Mouse (Mus musculus): Measurements from ENCODE around the gene Gm20388. TPM values are rescaled to one million over a fixed set of nuclear protein-coding genes. Genes with fewer than 3 reads are reported as not detected.

Gene Gm20388
- total RNA-seq, 1 experiment: 27.0 TPM

DNA sequence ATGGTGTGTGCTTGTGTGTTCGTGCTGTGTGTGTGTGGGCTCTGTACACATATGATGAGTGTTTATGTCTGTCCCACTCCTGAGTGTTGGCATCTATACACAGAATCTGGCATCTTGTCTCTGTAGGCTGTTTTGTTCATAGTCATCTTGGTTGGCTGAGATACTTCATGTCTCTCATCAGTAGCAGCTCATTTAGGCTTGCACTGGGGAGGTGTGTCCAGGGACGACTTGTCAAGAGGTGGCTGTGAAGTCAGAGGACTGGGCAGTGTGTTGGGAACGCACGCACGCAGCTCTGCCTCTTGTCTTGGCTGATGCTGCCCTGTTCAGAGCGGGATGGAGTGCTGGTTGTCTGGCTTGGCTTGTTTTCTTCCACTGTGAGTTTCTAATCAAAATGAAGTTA lies 4359.9 kb downstream of the Gm20388 start:
- H3K4me1 ChIP-seq (ENCODE audit: control insufficient read depth in 2 of 2, insufficient read depth in 2 of 2, low read length in 2 of 2, poor library complexity in 1 of 2): peaks cover 9 to 26% of the 10 kb centered on the region in 2 experiments; a peak in 3 of 4 replicates
- in situ Hi-C loops (cut with MboI; ENCODE audit: low sequenced_read_pairs in 2 of 2, unreplicated experiment in 2 of 2): no loop called here
- peaks cover under 1% of the 10 kb centered on the region; the same call in 1 of the 2 replicates for H3K36me3 ChIP-seq (ENCODE audit: control insufficient read depth, insufficient read depth, low read length, poor library complexity, severe bottlenecking)
- no peak overlapping the region for H3K9ac ChIP-seq (ENCODE audit: insufficient read depth, low read depth, low read length, poor library complexity, severe bottlenecking)
- TF ChIP-seq ZNF384 (IDR thresholded peaks at IDR 0.05; ENCODE audit: low read depth, low read length) (no peak), ZC3H11A (IDR thresholded peaks at IDR 0.05; ENCODE audit: borderline replicate concordance, low read depth, low read length) (no peak)
- H3K4me3 ChIP-seq (ENCODE audit: insufficient read depth in 1 of 2, low read depth in 1 of 2, low read length in 2 of 2, poor library complexity in 1 of 2, severe bottlenecking in 1 of 2): no peak overlapping the region
- H3K27ac ChIP-seq (ENCODE audit: insufficient read depth, low read depth, low read length, poor library complexity, severe bottlenecking): no peak overlapping the region
- H3K9me3 ChIP-seq (ENCODE audit: control insufficient read depth, insufficient read depth, low read depth, low read length): no peaks in the 10 kb centered on the region
- DNase-seq (ENCODE audit: low read depth, low spot score): no peak

DNA sequence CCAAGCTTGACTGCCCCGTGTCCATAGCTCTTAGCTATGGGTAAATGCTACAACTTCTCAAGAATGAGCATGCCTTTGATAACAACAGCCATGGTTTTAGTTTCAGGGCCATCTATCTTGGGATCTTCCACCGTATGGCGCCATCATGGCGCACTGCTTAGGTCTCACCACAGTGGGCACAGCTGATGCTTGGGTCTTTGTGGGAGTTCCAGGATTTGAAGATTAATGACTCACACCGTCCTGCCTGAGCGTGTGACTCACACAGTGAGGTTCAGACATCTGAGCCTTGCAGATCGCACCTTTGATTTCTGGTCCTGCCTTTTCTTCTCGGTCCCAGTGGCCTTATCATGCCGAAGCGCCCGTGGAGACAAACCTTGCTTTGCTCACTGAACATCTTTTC lies 4360.3 kb downstream of the Gm20388 start:
- no peak overlapping the region for H3K9ac ChIP-seq (ENCODE audit: insufficient read depth, low read depth, low read length, poor library complexity, severe bottlenecking)
- in situ Hi-C loops (cut with MboI; ENCODE audit: low sequenced_read_pairs in 2 of 2, unreplicated experiment in 2 of 2): no loop called here
- no peak overlapping the region for H3K27ac ChIP-seq (ENCODE audit: insufficient read depth, low read depth, low read length, poor library complexity, severe bottlenecking)
- no peaks in the 10 kb centered on the region for H3K9me3 ChIP-seq (ENCODE audit: control insufficient read depth, insufficient read depth, low read depth, low read length)
- no peak for TF ChIP-seq ZNF384 (IDR thresholded peaks at IDR 0.05; ENCODE audit: low read depth, low read length)
- TF ChIP-seq HCFC1 (IDR thresholded peaks at IDR 0.05; ENCODE audit: borderline replicate concordance, insufficient read depth, low read length): no peak
- no peak for TF ChIP-seq CHD2 (IDR thresholded peaks at IDR 0.05; ENCODE audit: low read depth, low read length)
- TF ChIP-seq MAFK (IDR thresholded peaks at IDR 0.05; ENCODE audit: insufficient read depth, low read depth, low read length): no peak
- no peak for TF ChIP-seq ZC3H11A (IDR thresholded peaks at IDR 0.05; ENCODE audit: borderline replicate concordance, low read depth, low read length)
- H3K4me3 ChIP-seq (ENCODE audit: insufficient read depth in 1 of 2, low read depth in 1 of 2, low read length in 2 of 2, poor library complexity in 1 of 2, severe bottlenecking in 1 of 2): no peak overlapping the region
- no peak for DNase-seq (ENCODE audit: low read depth, low spot score)
- peaks cover 3% of the 10 kb centered on the region; the same call in 1 of the 2 replicates for H3K36me3 ChIP-seq (ENCODE audit: control insufficient read depth, insufficient read depth, low read length, poor library complexity, severe bottlenecking)
- H3K4me1 ChIP-seq (ENCODE audit: control insufficient read depth in 2 of 2, insufficient read depth in 2 of 2, low read length in 2 of 2, poor library complexity in 1 of 2): peaks cover 9 to 23% of the 10 kb centered on the region in 2 experiments; a peak in 3 of 4 replicates

DNA sequence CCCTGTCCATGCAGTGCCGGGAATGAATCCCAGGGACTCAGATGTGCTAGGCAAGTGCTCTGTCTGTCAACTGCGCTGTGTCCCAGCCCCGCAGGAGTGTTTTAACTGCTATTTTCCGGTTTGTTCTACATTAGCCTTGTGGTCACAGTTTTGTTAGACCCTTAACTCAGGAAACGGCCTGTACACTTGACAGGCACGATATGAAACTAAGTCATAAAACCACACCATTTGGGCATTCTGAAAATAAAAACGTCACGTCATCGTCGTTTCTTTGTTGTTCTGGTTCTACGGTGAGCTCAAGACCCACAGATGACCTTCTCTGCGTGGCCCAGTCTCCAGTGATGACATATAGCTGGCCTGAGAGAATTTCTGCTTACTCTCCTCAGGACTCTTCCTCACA lies 4360.9 kb downstream of the Gm20388 start:
- TF ChIP-seq MAFK (IDR thresholded peaks at IDR 0.05; ENCODE audit: insufficient read depth, low read depth, low read length) (no peak), HCFC1 (IDR thresholded peaks at IDR 0.05; ENCODE audit: borderline replicate concordance, insufficient read depth, low read length) (no peak), ZC3H11A (IDR thresholded peaks at IDR 0.05; ENCODE audit: borderline replicate concordance, low read depth, low read length) (no peak), CHD2 (IDR thresholded peaks at IDR 0.05; ENCODE audit: low read depth, low read length) (no peak), ZNF384 (IDR thresholded peaks at IDR 0.05; ENCODE audit: low read depth, low read length) (no peak)
- H3K9ac ChIP-seq (ENCODE audit: insufficient read depth, low read depth, low read length, poor library complexity, severe bottlenecking): no peak overlapping the region
- H3K27ac ChIP-seq (ENCODE audit: insufficient read depth, low read depth, low read length, poor library complexity, severe bottlenecking): no peak overlapping the region
- DNase-seq (ENCODE audit: low read depth, low spot score): no peak
- H3K4me3 ChIP-seq (ENCODE audit: insufficient read depth in 1 of 2, low read depth in 1 of 2, low read length in 2 of 2, poor library complexity in 1 of 2, severe bottlenecking in 1 of 2): no peak overlapping the region
- H3K4me1 ChIP-seq (ENCODE audit: control insufficient read depth in 2 of 2, insufficient read depth in 2 of 2, low read length in 2 of 2, poor library complexity in 1 of 2): peaks cover 9 to 23% of the 10 kb centered on the region in 2 experiments; a peak in 3 of 4 replicates
- no peaks in the 10 kb centered on the region for H3K9me3 ChIP-seq (ENCODE audit: control insufficient read depth, insufficient read depth, low read depth, low read length)
- in situ Hi-C loops (cut with MboI; ENCODE audit: low sequenced_read_pairs in 2 of 2, unreplicated experiment in 2 of 2): no loop called here
- peaks cover 3% of the 10 kb centered on the region; the same call in 1 of the 2 replicates for H3K36me3 ChIP-seq (ENCODE audit: control insufficient read depth, insufficient read depth, low read length, poor library complexity, severe bottlenecking)

DNA sequence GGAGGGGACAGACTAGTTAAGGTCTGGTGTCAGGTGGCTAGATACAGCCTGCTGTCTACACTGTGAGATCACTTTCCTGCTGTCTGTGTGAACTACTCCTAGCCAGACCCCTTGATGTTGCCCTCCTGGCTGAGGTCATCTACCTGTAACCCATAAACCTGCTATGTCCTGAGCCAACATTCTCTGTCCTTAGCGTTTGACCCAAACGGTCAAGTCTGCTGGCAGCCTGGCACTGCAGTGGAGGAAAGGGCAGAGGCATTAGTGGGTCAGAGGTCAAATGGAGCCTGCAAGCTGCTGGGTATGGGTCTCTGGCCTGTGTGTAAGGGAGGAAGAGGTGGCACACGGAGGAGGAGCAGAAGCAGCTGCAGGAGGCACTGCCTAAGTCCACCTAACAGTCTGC lies 4362.2 kb downstream of the Gm20388 start:
- DNase-seq (ENCODE audit: low read depth, low spot score): no peak
- no peak overlapping the region for H3K27ac ChIP-seq (ENCODE audit: insufficient read depth, low read depth, low read length, poor library complexity, severe bottlenecking)
- H3K9me3 ChIP-seq (ENCODE audit: control insufficient read depth, insufficient read depth, low read depth, low read length): no peaks in the 10 kb centered on the region
- H3K4me1 ChIP-seq (ENCODE audit: control insufficient read depth in 2 of 2, insufficient read depth in 2 of 2, low read length in 2 of 2, poor library complexity in 1 of 2): peaks cover 9 to 23% of the 10 kb centered on the region in 2 experiments; a peak in 3 of 4 replicates
- H3K9ac ChIP-seq (ENCODE audit: insufficient read depth, low read depth, low read length, poor library complexity, severe bottlenecking): no peak overlapping the region
- H3K4me3 ChIP-seq (ENCODE audit: insufficient read depth in 1 of 2, low read depth in 1 of 2, low read length in 2 of 2, poor library complexity in 1 of 2, severe bottlenecking in 1 of 2): no peak overlapping the region
- in situ Hi-C loops (cut with MboI; ENCODE audit: low sequenced_read_pairs in 2 of 2, unreplicated experiment in 2 of 2): no loop called here
- peaks cover 3% of the 10 kb centered on the region; the same call in 1 of the 2 replicates for H3K36me3 ChIP-seq (ENCODE audit: control insufficient read depth, insufficient read depth, low read length, poor library complexity, severe bottlenecking)
- TF ChIP-seq CHD2 (IDR thresholded peaks at IDR 0.05; ENCODE audit: low read depth, low read length) (no peak), ZC3H11A (IDR thresholded peaks at IDR 0.05; ENCODE audit: borderline replicate concordance, low read depth, low read length) (no peak), HCFC1 (IDR thresholded peaks at IDR 0.05; ENCODE audit: borderline replicate concordance, insufficient read depth, low read length) (no peak), MAFK (IDR thresholded peaks at IDR 0.05; ENCODE audit: insufficient read depth, low read depth, low read length) (no peak)
